Mouse (Mus musculus) CD8-positive naive resting alpha-beta T cell, adult 2 months (primary cell): ENCODE measurements around the gene Nln.

Experiments
- DNase-seq, 2 experiments: peaks; one replicate each; pipeline ENCODE4 v3.0.0; 2022; ENCODE audit warnings: low read depth in 2 of 2, low spot score in 2 of 2

Nln gene

GRCm38 (mm10) chr13:104097190-104097589 lies 12.2 kb downstream of the Nln start:
- no peak for DNase-seq

GRCm38 (mm10) chr13:104095955-104096354 lies 13.5 kb downstream of the Nln start:
- no peak for DNase-seq

GRCm38 (mm10) chr13:104094531-104095385 lies 14.7 kb downstream of the Nln start:
- DNase-seq: no peak

- DNase-seq: no peak
These were observed 17.7 kb downstream of the Nln start for GRCm38 (mm10) chr13:104091734-104092133.

- no peak for DNase-seq
These were observed 20.0 kb downstream of the Nln start for GRCm38 (mm10) chr13:104089387-104089786.

- DNase-seq: no peak
These were observed 24.8 kb downstream of the Nln start for GRCm38 (mm10) chr13:104084600-104084999.

- DNase-seq: no peak
These were observed 26.9 kb downstream of the Nln start for GRCm38 (mm10) chr13:104082504-104082903.

- DNase-seq: no peak
These were observed 32.4 kb downstream of the Nln start for GRCm38 (mm10) chr13:104076993-104077392.

- no peak for DNase-seq
These were observed 34.7 kb downstream of the Nln start for GRCm38 (mm10) chr13:104074731-104075130.

- DNase-seq: no peak
These were observed 35.2 kb downstream of the Nln start for GRCm38 (mm10) chr13:104074230-104074629.

GRCm38 (mm10) chr13:104072351-104072750 lies 37.1 kb downstream of the Nln start:
- no peak for DNase-seq

GRCm38 (mm10) chr13:104070703-104071102 lies 38.7 kb downstream of the Nln start:
- DNase-seq: no peak

- DNase-seq: no peak
These were observed 40.2 kb downstream of the Nln start for GRCm38 (mm10) chr13:104069216-104069615.

- no peak for DNase-seq
These were observed 43.6 kb downstream of the Nln start for GRCm38 (mm10) chr13:104065649-104066347.

- no peak for DNase-seq
These were observed 46.4 kb downstream of the Nln start for GRCm38 (mm10) chr13:104063061-104063460.

- DNase-seq: no peak
These were observed 47.3 kb downstream of the Nln start for GRCm38 (mm10) chr13:104061975-104062750.

- no peak for DNase-seq
These were observed 49.2 kb downstream of the Nln start for GRCm38 (mm10) chr13:104060231-104060630.

- DNase-seq: no peak
These were observed 49.9 kb downstream of the Nln start for GRCm38 (mm10) chr13:104059536-104059935.

GRCm38 (mm10) chr13:104058761-104059160 lies 50.7 kb downstream of the Nln start:
- DNase-seq: no peak

- no peak for DNase-seq
These were observed 57.1 kb downstream of the Nln start for GRCm38 (mm10) chr13:104052271-104052753.

- DNase-seq: no peak
These were observed 60.6 kb downstream of the Nln start for GRCm38 (mm10) chr13:104048835-104049234.
